Mouse (Mus musculus): ENCODE measurements around the gene Ubash3b.

Gene Ubash3b

GRCm38 (mm10) chr9:40984313-40984712 lies 177.2 kb downstream of the Ubash3b start:
- no peak for DNase-seq

DNA sequence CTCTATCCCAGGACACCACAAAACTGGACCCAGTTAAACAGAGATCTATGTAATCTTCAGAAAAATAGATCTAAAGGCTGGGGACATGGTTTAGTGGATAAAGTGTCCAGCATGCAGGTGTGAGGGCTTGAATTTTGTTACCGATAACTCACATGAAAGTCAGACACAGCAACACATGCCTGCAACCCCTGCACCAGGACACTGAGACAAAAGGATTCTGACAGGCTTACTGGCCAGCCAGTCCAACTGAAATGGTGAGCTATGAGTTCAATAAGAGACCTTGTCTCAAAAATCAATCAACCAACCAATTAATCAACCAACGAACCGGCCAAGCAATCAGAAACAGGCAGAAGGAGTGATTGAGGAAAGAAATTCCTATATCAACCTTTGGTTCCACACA lies 177.7 kb downstream of the Ubash3b start:
- DNase-seq = no peak

DNA sequence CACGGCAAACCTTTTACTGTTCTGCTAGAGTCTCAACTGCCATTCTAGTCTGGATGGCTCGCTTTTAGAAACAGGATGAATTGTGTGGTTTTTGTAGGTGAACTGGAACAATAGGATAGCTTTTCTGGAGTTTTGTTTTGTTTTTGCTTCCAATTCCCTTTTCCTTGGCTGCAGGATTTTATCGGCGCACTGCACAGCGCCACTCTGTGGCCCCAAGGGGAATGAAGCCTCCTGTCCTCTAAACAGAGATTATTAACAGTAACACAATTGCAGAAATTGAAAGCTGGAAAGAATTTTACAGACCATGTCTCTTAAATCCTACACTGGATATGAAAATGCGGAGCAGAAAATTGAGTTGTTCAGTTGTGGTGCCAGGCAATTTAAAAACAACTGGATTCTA lies 179.0 kb downstream of the Ubash3b start:
- no peak for DNase-seq

- DNase-seq = no peak
Observed at GRCm38 (mm10) chr9:40974042-40974801, 187.3 kb downstream of the Ubash3b start.

DNA sequence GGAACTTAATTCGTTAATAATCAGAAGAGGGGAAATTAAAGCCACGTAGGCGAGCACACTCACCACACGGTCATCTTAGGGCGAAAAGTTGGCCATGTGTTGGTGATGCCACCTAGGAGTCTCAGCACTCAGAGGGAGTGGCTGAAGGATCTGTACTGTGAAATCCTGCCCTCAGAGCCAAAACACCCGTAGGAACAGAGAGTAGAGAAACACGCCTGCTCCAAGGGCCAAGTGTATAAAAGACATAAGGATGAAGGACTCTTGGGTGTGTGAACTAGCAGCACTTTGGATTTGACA lies 197.1 kb downstream of the Ubash3b start:
- no peak for DNase-seq

DNA sequence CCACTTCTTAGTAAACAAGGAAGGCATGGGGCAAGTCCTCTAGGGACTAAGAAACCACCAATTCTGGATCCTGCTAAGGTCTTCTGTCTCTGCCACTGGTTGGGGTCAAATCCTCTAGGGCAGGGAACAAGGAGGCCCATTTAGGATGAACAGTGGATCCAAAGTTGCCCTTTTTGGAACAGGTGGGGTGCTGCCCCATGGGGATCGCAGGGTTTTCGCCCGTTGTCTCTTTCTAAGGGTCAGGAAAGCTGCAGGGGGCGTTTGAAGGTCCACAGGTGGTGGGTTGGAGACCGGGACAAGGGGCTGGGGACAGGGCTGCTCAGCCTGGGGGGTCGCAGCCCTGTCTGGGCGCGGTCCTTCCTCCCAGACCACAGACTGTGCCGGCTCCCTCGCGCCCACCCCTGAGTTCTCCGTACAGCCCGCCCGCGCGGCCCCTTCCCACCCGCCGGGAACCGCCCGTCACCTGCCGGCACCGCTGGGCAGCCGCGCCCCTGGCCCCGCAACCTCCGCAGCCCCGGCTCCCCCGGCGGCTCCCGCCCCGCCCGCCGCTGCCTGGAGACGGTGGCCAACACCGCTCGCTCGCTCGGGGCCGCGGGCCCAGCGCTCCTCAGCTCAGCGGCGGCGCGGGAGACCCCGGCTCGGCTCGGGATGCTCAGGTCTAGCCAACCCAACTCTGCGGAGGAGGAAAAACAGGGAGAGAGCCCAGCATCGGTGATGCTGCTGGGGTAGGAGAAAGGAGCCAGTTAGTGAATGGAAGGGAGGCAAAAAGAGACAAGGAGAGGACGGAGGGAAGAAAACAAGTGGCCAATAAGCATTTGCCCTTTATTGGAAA lies 197.7 kb downstream of the Ubash3b start, which contains the start of gene Jhy:
Gene Jhy, minus strand, starts transcription at position 533 of the 832 bp plus-strand sequence.
- DNase-seq = no peak

DNA sequence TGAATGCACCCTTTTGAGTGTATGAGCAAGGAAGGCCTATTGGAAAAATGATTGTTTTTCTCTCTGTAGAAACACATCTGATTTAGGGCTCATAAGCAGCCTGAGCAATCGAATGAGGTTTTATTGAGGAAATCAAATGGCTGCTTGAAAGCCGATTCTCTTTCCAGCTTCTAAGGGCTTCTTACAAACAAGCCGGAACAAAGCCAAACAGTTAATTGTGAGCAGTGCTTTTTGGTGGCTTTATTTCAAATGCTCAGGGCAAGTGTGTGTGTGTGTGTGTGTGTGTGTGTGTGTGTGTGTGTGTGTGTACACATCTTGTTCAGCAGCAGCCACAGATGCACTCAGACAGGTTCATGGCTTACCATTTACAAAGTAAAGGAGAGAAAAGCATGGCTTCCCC lies 200.1 kb downstream of the Ubash3b start:
- DNase-seq = no peak

Measured in lung, adult 18-20 months (tissue).